Mouse (Mus musculus) G1E (cell line): ENCODE measurements around the gene Triobp.

ENCODE experiments used
- CTCF ChIP-seq: IDR thresholded peaks from 2 replicates; pipeline ENCODE4 v1.5.1; 2012; ENCODE audit warnings: low read depth, low read length, inconsistent platforms, mixed read lengths
- TAL1 ChIP-seq: conservative IDR thresholded peaks from 2 replicates; pipeline ENCODE4 v1.6.1; 2012; ENCODE audit warnings: low read depth, low read length, inconsistent platforms, mixed read lengths

DNA sequence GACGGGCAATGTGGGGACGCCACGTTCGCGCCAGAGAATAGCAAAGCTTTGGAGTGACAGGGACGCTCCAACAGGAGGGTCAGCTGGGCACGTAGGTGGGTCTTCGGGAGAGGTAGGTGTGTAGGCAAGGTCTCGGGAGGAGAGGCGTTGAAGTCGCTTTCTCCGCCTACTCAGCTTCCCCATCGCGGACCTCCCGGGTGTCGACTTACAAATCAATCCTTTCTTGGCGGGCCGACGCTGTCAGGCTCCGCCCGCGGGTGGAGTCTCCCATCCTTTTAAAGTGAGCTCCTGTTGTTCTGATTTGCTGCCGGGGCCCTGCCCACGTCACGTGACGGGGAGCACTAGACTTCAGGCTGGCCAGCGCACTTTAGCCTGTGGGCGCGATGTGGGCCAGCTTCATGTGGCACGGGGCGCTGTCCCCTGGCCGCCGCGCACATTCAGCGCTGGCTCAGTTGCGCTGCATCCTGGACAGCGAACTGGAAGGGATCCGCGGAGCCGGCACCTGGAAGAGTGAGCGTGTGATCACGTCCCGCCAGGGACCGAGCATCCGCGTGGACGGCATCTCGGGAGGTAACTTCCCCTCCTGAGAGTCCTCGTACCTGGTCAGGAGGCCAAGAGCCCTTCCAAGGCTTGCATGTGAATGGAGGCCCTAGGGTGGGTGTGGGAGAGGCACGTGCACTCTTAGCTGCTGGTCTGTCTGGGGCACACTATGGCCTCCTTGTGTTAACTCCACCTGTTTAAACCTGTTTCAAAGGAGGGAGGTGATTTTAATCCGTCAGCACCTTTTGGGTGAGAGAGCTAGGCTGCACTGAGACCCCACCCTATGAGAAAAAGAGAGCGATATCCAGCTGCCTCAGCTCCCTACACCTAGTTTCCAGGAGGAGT, 83.3 kb downstream of the Triobp start:
- TF ChIP-seq CTCF (no peak), TAL1 (no peak)
